ENCODE assay signal across 18 mouse cellular contexts in the genomic region with DNA sequence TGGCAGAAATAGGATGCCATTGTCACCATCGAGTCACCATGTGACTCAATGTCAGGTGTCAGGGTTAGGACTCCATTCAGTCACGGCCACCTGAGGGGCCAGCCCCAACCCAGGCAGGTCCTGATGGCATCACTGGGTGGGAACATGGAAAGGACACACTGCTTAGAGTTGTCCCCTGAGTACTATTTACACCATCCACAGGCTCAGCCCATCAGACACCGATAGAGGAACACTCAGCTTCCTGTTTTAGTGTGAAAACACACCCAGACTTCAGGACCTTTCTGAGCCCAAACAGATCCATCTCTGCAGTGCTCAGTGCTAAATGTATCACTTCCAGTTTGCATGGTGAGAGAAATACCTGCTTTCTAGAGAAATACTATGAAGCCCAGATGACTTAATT.
DNase-seq lines count a peak whose midpoint lies in the region; ATAC-seq lines count a peak whose summit lies in the region.
"Had no signal": no experiment of that assay in that cellular context is flagged by ENCODE, and none has a peak within 500 bp of the region (broad histone marks: within the 10 kb centered on the region; RNA-seq: fewer than 3 reads in every experiment).

No protein-coding gene starts in this region.

- DNase-seq in urinary bladder, adult 2 months (ENCODE audit: low spot score): no peak
- DNase-seq in kidney, postnatal 4 days: no peak
- no peak for DNase-seq in right cerebral cortex, postnatal 25 days
- DNase-seq: adrenal gland, adult 2 months; adrenal gland, postnatal 10 days; adrenal gland, postnatal 25 days; cerebellum, adult 11 months; cerebellum, adult 18-20 months; cerebellum, adult 8-10 months; cerebellum, adult 9-11 months; cerebellum, postnatal 14 days; cerebellum, postnatal 36 days; embryo, embryonic 11 days had no signal

- 0 out of 2 replicates have a peak, but pooled peaks have one; percentile 50 for ATAC-seq in common myeloid progenitor, adult 5-6 weeks (replicated peaks; ENCODE audit: low read depth, poor library complexity, severe bottlenecking)
- peak; percentile 50 for ATAC-seq in granulocyte monocyte progenitor cell, adult 5-6 weeks (replicated peaks; ENCODE audit: poor library complexity, severe bottlenecking)
- ATAC-seq in megakaryocyte progenitor cell, adult 5-6 weeks (replicated peaks; ENCODE audit: poor library complexity): 0 out of 2 replicates have a peak, but pooled peaks have one; percentile 17
- ATAC-seq: forebrain, embryonic 14.5 days; forebrain, embryonic 16.5 days had no signal
